Mouse (Mus musculus) liver, postnatal 0 days (tissue): Measurements from ENCODE around the gene Slc25a34. TPM values are rescaled to one million over a fixed set of nuclear protein-coding genes. Genes with fewer than 3 reads are reported as not detected.
A peak's percentile ranks its signal among the peaks of the same experiment; 100 is the strongest.

ENCODE experiments used
- ATAC-seq: fragments of 200-750 bp; cut with Nextera tagmentation; 2 replicates; pipeline ENCODE4 v1.8.0; 2017; ENCODE audit warnings: mild to moderate bottlenecking, moderate library complexity
- DNase-seq: peaks from one replicate; pipeline ENCODE4 v3.0.0-alpha.2; 2016
- H3K27ac ChIP-seq: fragments of 300-500 bp; sonication (generic); 2 replicates; pipeline ENCODE4 v1.5.1; 2014; ENCODE audit warnings: antibody characterized with exemption, moderate library complexity, mild to moderate bottlenecking, low read depth
- H3K27me3 ChIP-seq: fragments of 300-500 bp; sonication (generic); 2 replicates; pipeline ENCODE4 v1.6.1; 2014; ENCODE audit warnings: low read length, control low read depth, mixed read lengths; ENCODE audit not compliant: insufficient read depth
- H3K36me3 ChIP-seq: fragments of 300-500 bp; sonication (generic); replicated peaks from 2 replicates; pipeline ENCODE4 v1.6.1; 2014; ENCODE audit warnings: mild to moderate bottlenecking, control low read depth, low read length, moderate library complexity, mixed read lengths; ENCODE audit not compliant: insufficient read depth
- H3K4me1 ChIP-seq: fragments of 300-500 bp; sonication (generic); 2 replicates; pipeline ENCODE4 v1.6.1; 2014; ENCODE audit warnings: antibody characterized with exemption, mild to moderate bottlenecking, control low read depth; ENCODE audit not compliant: insufficient read depth
- H3K4me2 ChIP-seq: fragments of 300-500 bp; sonication (generic); 2 replicates; pipeline ENCODE4 v1.6.1; 2014; ENCODE audit warnings: low read depth, mild to moderate bottlenecking, low read length, moderate library complexity, mixed read lengths
- H3K4me3 ChIP-seq: fragments of 300-500 bp; sonication (generic); 2 replicates; pipeline ENCODE4 v1.5.1; 2014; ENCODE audit warnings: low read depth, low read length
- H3K9ac ChIP-seq: fragments of 300-500 bp; sonication (generic); replicated peaks from 2 replicates; pipeline ENCODE4 v1.6.1; 2014; ENCODE audit warnings: mild to moderate bottlenecking, moderate library complexity
- H3K9me3 ChIP-seq: fragments of 300-500 bp; sonication (generic); 2 replicates; pipeline ENCODE4 v1.6.1; 2016; ENCODE audit warnings: mild to moderate bottlenecking, control low read depth, low read length, mixed read lengths
- CTCF ChIP-seq: sonication (generic); IDR thresholded peaks from 2 replicates; pipeline ENCODE4 v1.5.1; 2016; ENCODE audit warnings: antibody characterized with exemption, low read depth
- EP300 ChIP-seq: IDR thresholded peaks from 2 replicates; pipeline ENCODE4 v1.6.1; 2016; ENCODE audit warnings: antibody characterized with exemption, low read depth, mild to moderate bottlenecking
- WGBS: fragments of 180-500 bp; shearing (Covaris S2); extraction: QIAGEN DNeasy Blood & Tissue Kit; methylation state at CpG from one replicate; pipeline ENCODE4 v1.1.7; 2014; ENCODE audit not compliant: insufficient replicate concordance; 5-methylcytosine and 5-hydroxymethylcytosine counted together
- polyA plus RNA-seq: library from polyadenylated mRNA; unstranded; fragments of >200 nt; fragmentation: Nextera tagmentation; extraction: Ambion mirVana; gene quantifications from 2 replicates; pipeline ENCODE4 v1.2.1, GENCODE M21; 2015

The Slc25a34 gene
- polyA plus RNA-seq, 1 experiment from 2014 or later = 0.40 TPM

GRCm38 (mm10) chr4:141647187-141647586, 23.6 kb upstream of the Slc25a34 start:
- Histone ChIP-seq H3K27ac (no peak overlapping the region), H3K9me3 (no peaks in the 10 kb centered on the region), H3K4me3 (no peak overlapping the region), H3K27me3 (no peaks in the 10 kb centered on the region), H3K4me1 (no peaks in the 10 kb centered on the region), H3K36me3 (no peaks in the 10 kb centered on the region; the same call in 1 of the 2 replicates), H3K4me2 (no peak overlapping the region), H3K9ac (no peak overlapping the region)
- WGBS = 90% methylated on average over 3 of the region's 3 CpGs
- no peak for ATAC-seq
- TF ChIP-seq EP300 = no peak
- TF ChIP-seq CTCF = no peak
- no peak for DNase-seq

GRCm38 (mm10) chr4:141645988-141646387, 22.4 kb upstream of the Slc25a34 start:
- 89% methylated on average over 8 of the region's 8 CpGs for WGBS

GRCm38 (mm10) chr4:141643118-141643855, 19.7 kb upstream of the Slc25a34 start:
- Histone ChIP-seq H3K36me3 (peaks cover 10% of the 10 kb centered on the region; the same call in 1 of the 2 replicates), H3K4me1 (no peaks in the 10 kb centered on the region), H3K27ac (no peak overlapping the region), H3K9me3 (no peaks in the 10 kb centered on the region), H3K4me3 (no peak overlapping the region), H3K9ac (no peak overlapping the region), H3K4me2 (no peak overlapping the region), H3K27me3 (no peaks in the 10 kb centered on the region)
- WGBS = 65% methylated on average over 7 of the region's 7 CpGs
- DNase-seq = no peak
- TF ChIP-seq EP300 (no peak), CTCF (no peak)
- no peak for ATAC-seq

More at GRCm38 (mm10) chr4:141645988-141646387, 22.4 kb upstream of the Slc25a34 start:
- TF ChIP-seq CTCF (no peak), EP300 (no peak)
- H3K27me3 ChIP-seq = no peaks in the 10 kb centered on the region
- H3K27ac ChIP-seq = no peak overlapping the region; the same call in 1 of the 2 replicates
- no peak overlapping the region for H3K4me2 ChIP-seq
- no peak for DNase-seq
- no peak overlapping the region for H3K4me3 ChIP-seq
- no peak for ATAC-seq
- H3K9me3 ChIP-seq = no peaks in the 10 kb centered on the region
- H3K9ac ChIP-seq = no peak overlapping the region
- H3K36me3 ChIP-seq = peaks cover 6% of the 10 kb centered on the region
- H3K4me1 ChIP-seq = no peaks in the 10 kb centered on the region

GRCm38 (mm10) chr4:141641961-141642811, 18.6 kb upstream of the Slc25a34 start:
- no peak for ATAC-seq

GRCm38 (mm10) chr4:141641353-141641771, 17.7 kb upstream of the Slc25a34 start:
- no peak for DNase-seq
- Histone ChIP-seq H3K4me1 (no peaks in the 10 kb centered on the region), H3K36me3 (peaks cover 14% of the 10 kb centered on the region; the same call in 1 of the 2 replicates), H3K4me2 (no peak overlapping the region), H3K27me3 (no peaks in the 10 kb centered on the region), H3K27ac (no peak overlapping the region), H3K9ac (no peak overlapping the region), H3K4me3 (no peak overlapping the region), H3K9me3 (no peaks in the 10 kb centered on the region)
- WGBS = 87% methylated on average over 7 of the region's 7 CpGs
- no peak for ATAC-seq
- no peak for TF ChIP-seq CTCF
- TF ChIP-seq EP300 = no peak

More at GRCm38 (mm10) chr4:141641961-141642811, 18.6 kb upstream of the Slc25a34 start:
- no peak for DNase-seq
- Histone ChIP-seq H3K27ac (no peak overlapping the region), H3K9ac (no peak overlapping the region), H3K4me3 (no peak overlapping the region), H3K4me2 (no peak overlapping the region), H3K4me1 (no peaks in the 10 kb centered on the region), H3K27me3 (no peaks in the 10 kb centered on the region), H3K36me3 (peaks cover 10% of the 10 kb centered on the region; the same call in 1 of the 2 replicates), H3K9me3 (no peaks in the 10 kb centered on the region)
- no peak for TF ChIP-seq EP300
- TF ChIP-seq CTCF = no peak
- WGBS = 87% methylated on average over 25 of the region's 25 CpGs

GRCm38 (mm10) chr4:141639474-141639873, 15.9 kb upstream of the Slc25a34 start:
- H3K9ac ChIP-seq = no peak overlapping the region
- WGBS = 73% methylated on average over 11 of the region's 11 CpGs
- H3K27me3 ChIP-seq = no peaks in the 10 kb centered on the region
- TF ChIP-seq EP300 (no peak), CTCF (no peak)
- no peak overlapping the region for H3K27ac ChIP-seq
- peak; percentile 24; the same call in 1 of the 2 replicates for ATAC-seq
- H3K9me3 ChIP-seq = no peaks in the 10 kb centered on the region
- H3K4me1 ChIP-seq = no peaks in the 10 kb centered on the region
- peaks cover 16% of the 10 kb centered on the region; the same call in 1 of the 2 replicates for H3K36me3 ChIP-seq
- no peak overlapping the region for H3K4me2 ChIP-seq
- H3K4me3 ChIP-seq = no peak overlapping the region
- no peak for DNase-seq
